Mouse (Mus musculus): ENCODE measurements around the gene Phyhd1.

Phyhd1 gene

DNA sequence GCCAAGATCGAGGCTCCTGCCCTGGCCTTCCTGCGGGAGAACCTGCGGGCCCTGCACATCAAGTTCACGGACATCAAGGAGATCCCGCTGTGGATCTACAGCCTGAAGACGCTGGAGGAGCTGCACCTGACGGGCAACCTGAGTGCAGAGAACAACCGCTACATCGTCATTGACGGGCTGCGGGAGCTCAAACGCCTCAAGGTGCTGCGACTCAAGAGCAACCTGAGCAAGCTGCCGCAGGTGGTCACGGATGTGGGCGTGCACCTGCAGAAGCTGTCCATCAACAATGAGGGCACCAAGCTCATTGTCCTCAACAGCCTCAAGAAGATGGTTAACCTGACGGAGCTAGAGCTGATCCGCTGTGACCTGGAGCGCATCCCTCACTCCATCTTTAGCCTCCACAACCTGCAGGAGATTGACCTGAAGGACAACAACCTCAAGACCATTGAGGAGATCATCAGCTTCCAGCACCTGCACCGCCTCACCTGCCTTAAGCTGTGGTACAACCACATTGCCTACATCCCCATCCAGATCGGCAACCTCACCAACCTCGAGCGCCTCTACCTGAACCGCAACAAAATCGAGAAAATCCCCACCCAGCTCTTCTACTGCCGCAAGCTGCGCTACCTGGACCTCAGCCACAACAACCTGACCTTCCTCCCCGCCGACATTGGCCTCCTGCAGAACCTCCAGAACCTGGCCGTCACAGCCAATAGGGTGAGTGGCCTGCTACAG lies 9.2 kb upstream of the Phyhd1 start:
- DNase-seq (ENCODE audit: low spot score in 2 of 2), result no peak

DNA sequence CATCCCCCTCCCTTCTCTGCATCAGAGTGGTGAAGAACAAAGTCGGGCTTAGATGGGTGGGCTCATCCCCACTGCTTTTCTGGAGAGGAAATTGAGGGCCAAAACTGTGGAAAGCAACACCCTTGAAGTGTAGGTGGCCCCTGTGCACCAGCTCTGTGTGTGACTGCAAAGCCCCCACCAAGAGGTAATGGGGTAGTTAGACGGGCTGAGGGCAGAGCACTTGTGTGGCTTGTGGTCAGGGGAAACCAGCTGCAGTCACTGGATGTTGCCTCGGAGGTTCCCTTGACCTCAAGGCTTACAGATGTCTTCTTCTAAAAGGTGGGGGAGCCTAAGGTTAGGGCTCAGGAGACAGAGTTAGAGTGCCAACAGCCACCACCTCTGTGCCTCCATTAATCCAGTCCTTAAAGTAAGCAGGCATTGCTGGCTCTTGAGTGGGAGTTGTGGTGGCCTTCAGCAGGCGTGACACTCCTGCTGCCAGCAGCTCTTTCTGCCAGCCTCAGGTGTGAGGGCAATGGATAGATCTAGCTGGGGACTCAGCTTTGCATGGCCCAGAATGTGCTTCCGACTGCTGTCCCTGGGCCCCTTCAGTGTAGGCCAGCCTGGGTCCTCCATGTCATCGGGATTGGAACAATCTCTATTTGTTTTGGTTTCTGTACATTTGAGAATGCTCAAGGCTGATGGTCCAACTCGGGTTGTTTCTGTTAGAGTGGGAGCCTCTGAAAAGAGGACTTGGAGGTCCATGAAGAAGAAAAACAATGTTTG lies 8.1 kb upstream of the Phyhd1 start:
- DNase-seq (ENCODE audit: low spot score in 2 of 2), result no peak

- DNase-seq (ENCODE audit: low spot score in 2 of 2), result no peak
Measured at GRCm38 (mm10) chr2:30258600-30258999, 7.4 kb upstream of the Phyhd1 start.

- no peak for DNase-seq (ENCODE audit: low spot score in 2 of 2)
Measured at GRCm38 (mm10) chr2:30259131-30260064, 6.6 kb upstream of the Phyhd1 start.

- DNase-seq (ENCODE audit: low spot score in 2 of 2), result no peak
Measured at GRCm38 (mm10) chr2:30261064-30261736, 4.8 kb upstream of the Phyhd1 start.

- DNase-seq (ENCODE audit: low spot score in 2 of 2), result no peak
Measured at GRCm38 (mm10) chr2:30261921-30262839, 3.8 kb upstream of the Phyhd1 start.

DNA sequence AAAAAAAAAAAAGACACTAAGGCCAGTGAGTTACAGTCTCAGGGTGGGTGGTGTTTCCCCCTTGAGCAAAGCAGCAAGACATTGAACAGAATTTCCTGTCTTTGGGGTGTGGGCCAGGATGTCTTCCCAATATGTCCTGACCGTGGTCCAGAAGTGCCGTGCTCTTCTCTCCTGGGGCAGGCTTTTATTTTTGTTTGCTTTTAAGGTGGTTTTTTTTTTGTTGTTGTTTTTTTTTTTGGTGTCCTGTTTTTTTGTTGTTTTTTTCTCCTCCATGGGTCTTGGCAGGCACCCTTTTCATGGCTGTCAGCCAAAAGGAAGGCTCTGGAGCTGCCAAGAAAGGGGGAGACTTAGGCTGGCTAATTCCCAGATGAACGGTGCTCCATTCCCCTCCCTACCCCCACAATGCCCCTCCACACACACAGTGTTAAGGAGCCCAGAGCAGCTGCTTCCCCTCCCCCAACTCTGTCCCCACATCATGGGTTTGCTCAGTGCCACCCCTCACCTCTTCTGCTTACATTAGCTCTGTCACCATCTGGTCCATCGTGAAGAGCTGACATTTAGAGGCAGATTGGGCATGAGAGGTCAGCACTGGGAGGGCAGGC lies 3.1 kb upstream of the Phyhd1 start:
- no peak for DNase-seq (ENCODE audit: low spot score in 2 of 2)

GRCm38 (mm10) chr2:30263811-30264210 lies 2.2 kb upstream of the Phyhd1 start:
- no peak for DNase-seq (ENCODE audit: low spot score in 2 of 2)

GRCm38 (mm10) chr2:30264671-30265519 lies 1.1 kb upstream of the Phyhd1 start:
- no peak for DNase-seq (ENCODE audit: low spot score in 2 of 2)

- no peak for DNase-seq (ENCODE audit: low spot score in 2 of 2)
Measured at GRCm38 (mm10) chr2:30266392-30266941, 464 bp downstream of the Phyhd1 start.

GRCm38 (mm10) chr2:30267466-30267865 lies 1.5 kb downstream of the Phyhd1 start:
- DNase-seq (ENCODE audit: low spot score in 2 of 2), result no peak

DNA sequence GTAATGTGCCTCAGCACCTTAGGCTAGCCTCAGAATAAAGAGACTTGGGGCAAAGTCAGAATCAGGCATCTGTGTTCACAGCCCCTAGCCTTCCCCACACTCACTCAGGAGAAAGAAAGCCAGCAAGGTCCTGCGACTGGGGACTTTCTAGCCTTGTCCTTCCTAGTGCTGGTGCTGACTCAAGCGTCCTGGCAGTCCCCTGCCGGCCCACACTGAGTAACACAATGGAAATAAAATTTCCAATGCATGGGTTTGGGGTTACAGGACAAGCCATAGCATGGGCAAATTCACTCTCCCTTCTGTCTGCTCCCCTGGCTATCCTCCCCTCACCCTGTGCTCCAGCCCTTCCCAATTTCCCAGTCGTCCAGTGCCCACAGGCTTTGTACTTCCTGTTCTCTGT lies 2.4 kb downstream of the Phyhd1 start:
- no peak for DNase-seq (ENCODE audit: low spot score in 2 of 2)

DNA sequence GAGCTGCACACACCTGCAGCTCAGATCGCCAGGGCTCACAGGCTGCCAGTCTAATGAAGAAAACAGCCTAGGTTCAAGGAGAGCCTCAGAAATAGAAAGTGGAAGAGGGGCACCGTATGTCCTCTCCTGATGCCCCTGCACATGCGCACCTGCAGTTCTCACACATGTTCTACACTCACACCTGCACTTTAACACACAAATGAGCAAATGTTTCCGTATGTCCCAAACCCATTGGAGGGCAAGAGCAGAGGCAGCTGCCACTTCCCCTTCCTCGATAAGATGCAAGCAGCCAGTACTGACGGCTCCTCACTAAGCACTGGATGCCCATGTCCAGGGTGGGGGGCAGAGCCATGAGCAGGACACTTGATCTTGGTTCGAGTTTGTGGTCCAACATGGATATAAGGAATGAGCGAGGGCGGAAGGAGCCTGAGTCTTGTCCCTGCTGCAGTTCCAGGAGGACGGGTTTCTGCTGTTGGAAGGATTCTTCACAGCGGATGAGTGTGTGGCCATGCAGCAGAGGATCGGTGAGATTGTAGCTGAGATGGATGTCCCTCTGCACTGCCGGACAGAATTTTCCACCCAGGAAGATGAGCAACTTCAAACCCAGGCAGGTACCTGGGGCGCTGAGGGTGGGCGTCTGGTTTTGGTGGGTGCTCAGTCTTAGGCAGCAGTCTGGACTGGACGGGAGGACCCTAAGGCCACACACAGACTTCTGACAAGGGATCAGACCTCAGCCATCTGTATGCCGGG lies 3.4 kb downstream of the Phyhd1 start:
- no peak for DNase-seq (ENCODE audit: low spot score in 2 of 2)

- DNase-seq (ENCODE audit: low spot score in 2 of 2), result peak in 1 of 2 experiments; percentile 39
Measured at GRCm38 (mm10) chr2:30270134-30270533, 4.1 kb downstream of the Phyhd1 start.

- no peak for DNase-seq (ENCODE audit: low spot score in 2 of 2)
Measured at GRCm38 (mm10) chr2:30280743-30281142, 14.7 kb downstream of the Phyhd1 start, which contains the start of gene Gm28038. Gm28038 (plus strand) TSS chr2:30281043.

- DNase-seq (ENCODE audit: low spot score in 2 of 2), result no peak
Measured at GRCm38 (mm10) chr2:30281651-30282050, 15.6 kb downstream of the Phyhd1 start.

DNA sequence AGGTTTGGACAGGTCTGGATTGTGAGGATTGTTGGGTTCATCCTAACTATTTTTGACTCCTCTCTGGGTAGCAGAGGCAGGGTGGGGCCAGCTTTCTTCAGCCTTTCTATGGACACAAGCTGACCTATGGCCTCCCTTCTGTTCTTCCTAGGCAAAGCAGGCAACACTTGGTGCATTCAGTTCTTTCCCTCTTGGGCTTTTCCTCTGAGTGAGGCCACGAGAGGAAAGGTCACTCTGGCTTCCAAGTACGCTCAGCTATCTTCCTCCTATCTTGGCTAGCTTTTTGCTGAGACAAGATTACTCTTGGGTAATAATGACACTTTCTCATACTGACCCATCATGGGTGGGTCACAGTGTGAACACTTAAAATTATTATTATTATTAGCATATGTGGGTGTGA lies 17.2 kb downstream of the Phyhd1 start:
- DNase-seq (ENCODE audit: low spot score in 2 of 2), result no peak

DNA sequence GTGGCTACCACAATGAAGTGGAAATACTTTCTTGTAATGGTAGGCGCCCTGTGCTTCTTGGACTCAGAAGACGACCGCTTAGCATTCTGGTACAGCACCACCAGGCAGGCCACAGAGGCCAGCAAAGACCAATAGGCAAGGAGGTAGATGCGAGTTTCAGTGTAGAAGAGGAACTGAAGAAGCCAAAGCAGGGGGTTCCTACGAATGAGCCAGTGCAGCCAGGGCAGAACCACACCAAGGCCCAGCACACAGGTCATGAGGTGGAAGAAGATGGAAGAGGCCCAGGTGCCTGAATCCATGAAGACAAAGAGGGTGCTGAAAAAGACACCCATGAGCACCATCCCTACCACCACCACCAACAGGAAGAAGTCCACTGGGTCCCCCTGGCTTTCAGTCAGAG lies 19.0 kb downstream of the Phyhd1 start:
- no peak for DNase-seq (ENCODE audit: low spot score in 2 of 2)

Measured in spleen, postnatal 14 days (tissue).